Mouse (Mus musculus) heart, embryonic 14.5 days (tissue): ENCODE data around the gene Smarcd1. TPM values are rescaled to one million over a fixed set of nuclear protein-coding genes. Genes with fewer than 3 reads are reported as not detected.

Source experiments
- ATAC-seq: fragments of 200-750 bp; cut with Nextera tagmentation; 2 replicates; pipeline ENCODE4 v1.8.0; 2017; ENCODE audit warnings: low read depth, moderate TSS enrichment; ENCODE audit not compliant: insufficient number of reproducible peaks, insufficient read depth, low FRiP score
- H3K27ac ChIP-seq, 2 experiments: fragments of 200-500 bp in 1 of 2; fragments of 300-500 bp in 1 of 2; sonication (generic) in 1 of 2; replicated peaks in 1 of 2; 2 replicates each; pipeline ENCODE4 v1.5.1; 2012 to 2014; ENCODE audit warnings: low read depth in 2 of 2, low read length in 2 of 2, control low read depth in 1 of 2, mild to moderate bottlenecking in 1 of 2, mixed read lengths in 1 of 2; ENCODE audit not compliant: control insufficient read depth in 1 of 2, insufficient read depth in 1 of 2
- H3K27me3 ChIP-seq: fragments of 300-500 bp; sonication (generic); 2 replicates; pipeline ENCODE4 v1.6.1; 2014; ENCODE audit warnings: mild to moderate bottlenecking, low read length, control low read depth; ENCODE audit not compliant: control insufficient read depth, insufficient read depth
- H3K36me3 ChIP-seq: fragments of 300-500 bp; sonication (generic); 2 replicates; pipeline ENCODE4 v1.6.1; 2014; ENCODE audit warnings: mild to moderate bottlenecking, control low read depth, low read length, mixed read lengths; ENCODE audit not compliant: control insufficient read depth, insufficient read depth
- H3K4me1 ChIP-seq, 2 experiments: fragments of 200-500 bp in 1 of 2; fragments of 300-500 bp in 1 of 2; sonication (generic) in 1 of 2; 2 replicates each; pipeline ENCODE4 v1.6.1; 2012 to 2014; ENCODE audit warnings: low read length in 2 of 2, control low read depth in 1 of 2, mixed read lengths in 1 of 2; ENCODE audit not compliant: control insufficient read depth in 2 of 2, insufficient read depth in 2 of 2
- H3K4me2 ChIP-seq: fragments of 300-500 bp; sonication (generic); 2 replicates; pipeline ENCODE4 v1.6.1; 2014; ENCODE audit warnings: mild to moderate bottlenecking, low read length
- H3K4me3 ChIP-seq, 2 experiments: fragments of 200-500 bp in 1 of 2; fragments of 300-500 bp in 1 of 2; sonication (generic) in 1 of 2; 2 replicates each; pipeline ENCODE4 v1.5.1; 2012 to 2014; ENCODE audit warnings: low read length in 2 of 2, mild to moderate bottlenecking in 2 of 2, control low read depth in 1 of 2, low read depth in 1 of 2, moderate library complexity in 1 of 2; ENCODE audit not compliant: control insufficient read depth in 1 of 2, insufficient read depth in 1 of 2
- H3K9ac ChIP-seq: fragments of 300-500 bp; sonication (generic); 2 replicates; pipeline ENCODE4 v1.6.1; 2014; ENCODE audit warnings: mild to moderate bottlenecking, low read length
- H3K9me3 ChIP-seq: fragments of 300-500 bp; sonication (generic); 2 replicates; pipeline ENCODE4 v1.6.1; 2016; ENCODE audit warnings: low read length, control low read depth; ENCODE audit not compliant: control insufficient read depth
- WGBS: fragments of 180-500 bp; shearing (Covaris S2); extraction: QIAGEN DNeasy Blood & Tissue Kit; methylation state at CpG from one replicate; pipeline ENCODE4 v1.1.7; 2014; 5-methylcytosine and 5-hydroxymethylcytosine counted together
- polyA plus RNA-seq: library from polyadenylated mRNA; unstranded; fragments of >200 nt; fragmentation: Nextera tagmentation; extraction: Ambion mirVana; gene quantifications from 2 replicates; pipeline ENCODE4 v1.2.1, GENCODE M21; 2014

The Smarcd1 gene
- polyA plus RNA-seq: 24.7 and 27.4 TPM in 2 replicates

GRCm38 (mm10) chr15:99701999-99702900 lies at the start of gene Smarcd1:
TSS of gene Smarcd1 (plus strand) at chr15:99702129.
- WGBS: 1% methylated on average over 70 of the region's 71 CpGs
- H3K4me2 ChIP-seq: peak within 1 kb of the TSS; percentile 73
- peaks cover 5% of the 10 kb centered on the region for H3K27me3 ChIP-seq

GRCm38 (mm10) chr15:99653291-99653690 lies 48.6 kb upstream of the Smarcd1 start:
- Histone ChIP-seq H3K9me3 (no peaks in the 10 kb centered on the region), H3K4me1 (peaks cover 12 to 30% of the 10 kb centered on the region in 2 experiments), H3K9ac (peak overlapping the region; percentile 49; the same call in 1 of the 2 replicates), H3K27me3 (peaks cover 24% of the 10 kb centered on the region), H3K27ac (no peak overlapping the region), H3K4me3 (peak overlapping the region; percentile 24 to 26), H3K4me2 (peak overlapping the region; percentile 63), H3K36me3 (no peaks in the 10 kb centered on the region)
- ATAC-seq: no peak
- WGBS: 7% methylated on average over 8 of the region's 8 CpGs

More at GRCm38 (mm10) chr15:99701999-99702900, at the start of gene Smarcd1:
- Histone ChIP-seq H3K9me3 (no peaks in the 10 kb centered on the region), H3K9ac (peak within 1 kb of the TSS; percentile 91), H3K27ac (peak within 1 kb of the TSS; percentile 89 to 94), H3K4me1 (peaks cover 28 to 42% of the 10 kb centered on the region in 2 experiments), H3K36me3 (peaks cover 33% of the 10 kb centered on the region), H3K4me3 (peak within 1 kb of the TSS; percentile 76 to 81)
- ATAC-seq: peak; percentile 92

GRCm38 (mm10) chr15:99653876-99654275 lies 48.1 kb upstream of the Smarcd1 start:
- Histone ChIP-seq H3K36me3 (no peaks in the 10 kb centered on the region), H3K4me3 (peak overlapping the region; percentile 24 to 26), H3K27ac (no peak overlapping the region), H3K9me3 (no peaks in the 10 kb centered on the region), H3K9ac (peak overlapping the region; percentile 49; the same call in 1 of the 2 replicates), H3K4me2 (peak overlapping the region; percentile 63), H3K4me1 (peaks cover 12 to 24% of the 10 kb centered on the region in 2 experiments), H3K27me3 (peaks cover 24% of the 10 kb centered on the region)
- ATAC-seq: no peak
- WGBS: 7% methylated on average over 21 of the region's 21 CpGs

- Histone ChIP-seq H3K4me1 (peaks cover 4 to 9% of the 10 kb centered on the region in 2 experiments; a peak in 1 of 4 replicates), H3K9ac (no peak overlapping the region), H3K9me3 (no peaks in the 10 kb centered on the region), H3K4me2 (no peak overlapping the region), H3K4me3 (no peak overlapping the region), H3K27me3 (peaks cover 24% of the 10 kb centered on the region), H3K36me3 (no peaks in the 10 kb centered on the region), H3K27ac (no peak overlapping the region)
- ATAC-seq: no peak
- 39% methylated on average over 9 of the region's 9 CpGs for WGBS
These were observed 46.0 kb upstream of the Smarcd1 start for GRCm38 (mm10) chr15:99655956-99656355.

- ATAC-seq: no peak
- 45% methylated on average over 2 of the region's 2 CpGs for WGBS
- peaks cover 24% of the 10 kb centered on the region for H3K27me3 ChIP-seq
These were observed 43.5 kb upstream of the Smarcd1 start for GRCm38 (mm10) chr15:99658437-99658836.

GRCm38 (mm10) chr15:99661121-99661830 lies 40.7 kb upstream of the Smarcd1 start:
- no peak overlapping the region for H3K9ac ChIP-seq
- H3K4me1 ChIP-seq: peaks cover 12 to 16% of the 10 kb centered on the region in 2 experiments
- H3K27me3 ChIP-seq: peaks cover 10% of the 10 kb centered on the region
- H3K4me2 ChIP-seq: no peak overlapping the region
- ATAC-seq: no peak
- WGBS: 90% methylated on average over 15 of the region's 15 CpGs
- no peaks in the 10 kb centered on the region for H3K36me3 ChIP-seq
- H3K27ac ChIP-seq: no peak overlapping the region
- no peaks in the 10 kb centered on the region for H3K9me3 ChIP-seq
- no peak overlapping the region for H3K4me3 ChIP-seq

More at GRCm38 (mm10) chr15:99658437-99658836, 43.5 kb upstream of the Smarcd1 start:
- Histone ChIP-seq H3K9me3 (no peaks in the 10 kb centered on the region), H3K36me3 (no peaks in the 10 kb centered on the region), H3K4me2 (no peak overlapping the region), H3K9ac (no peak overlapping the region), H3K27ac (no peak overlapping the region), H3K4me1 (peaks cover 9 to 10% of the 10 kb centered on the region in 2 experiments; a peak in 2 of 4 replicates), H3K4me3 (no peak overlapping the region)

- 20% methylated on average over 7 of the region's 7 CpGs for WGBS
- H3K27ac ChIP-seq: no peak overlapping the region
- peaks cover 12 to 16% of the 10 kb centered on the region in 2 experiments for H3K4me1 ChIP-seq
- H3K4me2 ChIP-seq: no peak overlapping the region
- H3K9ac ChIP-seq: no peak overlapping the region
- H3K4me3 ChIP-seq: no peak overlapping the region
- ATAC-seq: no peak
- H3K9me3 ChIP-seq: 0 out of 2 replicates have a peak, but pooled peaks cover 3% of the 10 kb centered on the region
- peaks cover 13% of the 10 kb centered on the region for H3K27me3 ChIP-seq
- no peaks in the 10 kb centered on the region for H3K36me3 ChIP-seq
These were observed 39.6 kb upstream of the Smarcd1 start for GRCm38 (mm10) chr15:99662371-99662770.
